Mouse (Mus musculus): Measurements from ENCODE around the gene Copg2. TPM values are rescaled to one million over a fixed set of nuclear protein-coding genes. Genes with fewer than 3 reads are reported as not detected.

Gene Copg2
- polyA plus RNA-seq (2017; shearing (Covaris generic)), result 10 to 100 TPM; 19.5 to 46.4 TPM

DNA sequence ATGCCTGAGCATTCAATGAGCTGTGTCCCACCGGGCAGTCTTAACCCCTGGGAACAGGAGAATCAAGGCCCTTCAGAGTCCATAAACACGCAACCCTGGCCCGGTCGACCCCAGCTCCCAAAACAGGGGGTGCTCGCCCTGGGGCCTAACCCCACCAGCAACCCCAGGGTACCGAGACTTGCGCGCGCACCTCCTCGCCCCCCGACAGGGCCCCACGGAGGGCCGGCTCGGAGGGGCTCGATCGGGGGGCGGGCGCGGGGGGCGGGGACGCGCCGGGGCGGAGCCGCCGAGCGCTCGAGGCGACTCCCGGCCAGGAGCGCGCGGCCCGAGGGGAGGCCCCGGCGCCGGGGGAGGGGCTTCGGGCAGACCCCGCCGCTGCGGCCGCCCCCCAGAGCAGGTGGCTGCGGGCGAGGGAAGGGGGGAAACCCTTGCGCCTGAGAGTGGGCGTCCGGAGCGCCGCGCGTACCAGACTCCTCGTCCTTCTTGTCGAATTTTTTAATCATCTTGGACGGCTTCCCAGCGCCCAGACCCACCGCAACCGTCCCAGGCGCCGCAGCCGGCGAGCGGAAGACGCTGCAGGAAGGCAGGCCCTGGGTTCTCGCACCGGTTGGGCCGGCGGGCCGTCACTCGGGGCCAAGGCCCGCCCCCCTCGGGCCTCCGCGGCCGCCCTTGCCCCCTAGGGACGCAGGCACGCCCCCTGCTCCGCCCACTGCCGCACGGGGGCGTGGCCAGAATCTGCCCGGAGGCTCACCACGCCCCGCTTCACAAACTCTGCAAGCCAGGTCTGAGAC lies at the start of gene Copg2:
TSS of gene Copg2 (minus strand) at position 600 of the 791 bp plus-strand sequence.
- ATAC-seq, result peak; percentile 98

DNA sequence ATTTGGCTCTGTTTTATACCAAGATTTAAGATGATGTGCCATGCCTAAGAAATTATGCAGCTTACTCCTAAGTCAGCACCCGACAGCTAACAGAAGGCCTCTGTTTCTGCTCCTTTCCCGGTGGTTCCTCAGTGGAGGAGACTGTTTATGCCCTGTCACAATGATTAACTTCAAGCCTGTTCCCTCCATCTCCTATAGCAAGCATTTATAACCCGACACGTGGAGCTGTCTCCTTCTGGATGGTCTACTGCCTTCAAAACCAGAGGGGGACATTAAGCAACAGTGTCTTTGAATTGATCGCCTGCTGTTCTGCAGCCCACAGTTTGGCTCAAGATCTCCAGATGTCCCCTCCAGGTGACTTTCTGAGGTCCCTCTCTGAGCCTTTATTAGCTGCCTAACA lies 42.7 kb upstream of the Copg2 start:
- ATAC-seq, result no peak

DNA sequence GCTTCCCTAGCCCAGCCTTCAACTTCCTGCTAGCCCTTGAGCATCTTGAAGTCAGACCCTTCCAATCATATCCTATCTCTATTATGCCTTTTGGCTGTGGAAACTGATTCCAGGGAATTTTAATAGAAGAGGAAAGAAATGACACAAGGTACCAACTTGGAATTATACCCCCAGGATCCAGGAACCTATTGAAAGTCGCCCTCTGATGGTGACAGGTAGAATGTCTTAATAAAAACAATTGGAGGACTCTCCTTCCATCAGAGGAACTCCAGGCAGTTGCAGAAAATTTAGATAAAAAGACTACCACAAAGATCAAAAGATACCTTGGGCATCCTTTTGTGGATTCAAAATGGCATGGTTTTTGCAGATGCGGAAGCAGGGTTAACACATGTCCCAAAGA lies 26.2 kb upstream of the Copg2 start:
- no peak for ATAC-seq

DNA sequence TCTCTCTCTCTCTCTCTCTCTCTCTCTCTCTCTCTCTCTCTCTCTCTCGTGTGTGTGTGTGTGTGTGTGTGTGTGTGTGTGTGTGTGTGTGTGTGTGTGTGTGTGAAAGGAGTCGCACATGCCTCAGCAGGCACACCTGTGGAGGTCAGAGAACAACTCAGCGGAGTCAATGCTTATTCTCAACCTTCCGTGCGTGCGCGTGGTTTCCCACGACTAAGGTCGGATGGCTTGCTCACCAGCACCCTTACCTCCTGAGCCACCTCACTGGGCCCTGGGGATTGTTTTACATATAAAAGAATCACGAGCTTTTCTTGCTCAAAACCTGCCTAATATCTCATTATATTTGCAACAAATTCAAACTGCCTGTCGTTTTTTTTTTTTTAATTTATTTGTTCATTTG lies 25.2 kb upstream of the Copg2 start:
- ATAC-seq, result no peak

DNA sequence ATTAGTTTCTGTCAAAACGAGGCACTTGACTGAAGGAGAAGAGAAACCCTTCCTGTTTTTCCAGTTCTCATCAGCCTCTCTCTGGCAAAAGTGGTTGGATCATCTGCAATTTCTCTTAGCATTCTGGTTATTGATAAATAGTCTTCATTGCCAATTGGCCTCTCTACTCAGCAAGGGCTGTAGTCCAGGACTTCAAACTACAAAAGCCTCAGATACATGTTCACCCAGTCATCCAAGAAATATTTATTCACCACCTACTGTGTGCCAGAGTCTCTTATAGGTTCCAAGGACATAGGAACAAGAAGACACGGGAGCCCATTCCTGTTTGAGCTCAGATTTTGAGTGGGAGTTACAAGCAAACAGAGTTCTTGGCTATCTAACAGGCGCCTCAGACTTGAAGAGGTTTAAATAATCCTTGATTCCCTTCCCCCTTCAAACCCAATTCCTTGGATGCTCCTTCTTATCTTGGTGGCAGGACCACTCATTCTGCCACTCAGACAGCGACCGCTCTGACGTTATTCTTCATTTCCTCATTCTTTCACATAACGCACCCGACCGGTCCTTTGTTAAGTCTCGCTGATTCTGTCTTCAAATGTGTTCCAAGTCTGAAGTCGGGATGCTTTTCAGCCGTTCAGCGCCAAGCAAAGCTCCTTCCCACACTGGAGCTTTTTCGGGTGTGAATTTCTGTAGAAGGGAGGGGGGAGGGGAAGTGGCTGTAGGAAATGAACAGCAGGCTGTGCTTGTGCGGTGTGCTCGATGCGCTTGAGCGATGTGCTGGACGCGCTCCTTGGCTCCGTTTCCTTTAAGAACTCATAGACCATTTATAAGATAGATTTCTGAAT lies 24.5 kb upstream of the Copg2 start:
- ATAC-seq, result no peak

DNA sequence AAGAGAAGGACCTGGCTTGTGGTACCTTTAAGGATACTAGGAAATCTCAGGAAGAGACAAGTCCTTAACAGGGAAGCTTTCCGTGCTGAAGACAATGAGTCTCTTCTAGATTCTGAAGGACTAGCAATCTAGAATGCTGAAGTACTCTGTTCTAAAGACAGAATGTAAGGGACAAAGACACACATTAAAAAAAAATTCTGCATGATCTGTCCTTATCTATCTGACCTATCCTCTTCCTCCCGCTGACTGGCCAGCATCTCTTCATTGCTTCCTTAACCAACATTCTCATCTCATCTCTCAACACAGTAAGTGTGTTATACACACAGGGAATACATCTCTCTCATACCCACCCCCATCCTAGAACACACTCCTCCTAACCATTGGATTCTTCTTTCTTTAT lies 18.9 kb upstream of the Copg2 start, which contains the start of gene Tsga13:
TSS of gene Tsga13 (minus strand) at position 101 of the 400 bp plus-strand sequence.
- no peak for ATAC-seq

DNA sequence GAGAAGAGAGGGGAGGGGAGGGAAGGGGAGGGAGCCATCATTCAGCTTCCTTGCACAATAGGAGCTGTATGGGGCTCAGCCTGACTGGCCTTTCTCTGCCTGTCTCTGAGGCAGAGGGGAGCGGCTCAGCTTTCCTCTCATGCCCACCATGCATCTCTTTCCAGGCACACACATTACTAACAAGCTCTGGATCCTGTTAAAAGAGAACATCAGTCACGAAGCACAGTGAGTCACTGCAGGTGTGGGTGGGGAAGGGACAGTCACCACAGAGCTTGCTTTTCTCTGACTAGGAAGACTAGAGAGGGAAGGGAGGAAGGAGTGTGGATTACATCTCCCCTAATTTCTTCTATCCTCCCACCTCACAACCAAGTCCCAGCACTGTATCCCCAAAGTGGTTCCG lies 11.4 kb upstream of the Copg2 start:
- ATAC-seq, result no peak

DNA sequence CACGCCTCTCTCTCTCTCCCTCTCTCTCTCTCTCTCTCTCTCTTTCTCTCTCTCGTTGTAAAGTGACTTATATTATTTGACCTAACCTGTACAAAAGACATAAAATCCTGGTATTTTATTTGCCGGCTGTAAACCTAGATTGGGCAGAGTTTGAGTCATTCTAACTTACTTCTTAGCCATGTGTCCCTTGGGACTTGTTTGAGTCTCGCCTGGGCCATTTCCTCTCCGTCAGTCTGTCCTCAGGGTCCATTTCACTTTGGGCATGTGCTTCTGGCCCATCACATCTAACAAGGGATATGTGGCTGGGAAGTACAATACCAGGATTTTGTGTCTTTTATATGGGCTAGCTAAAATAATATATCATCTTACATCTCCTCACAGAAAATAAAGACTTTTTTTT lies 8.3 kb upstream of the Copg2 start:
- no peak for ATAC-seq

DNA sequence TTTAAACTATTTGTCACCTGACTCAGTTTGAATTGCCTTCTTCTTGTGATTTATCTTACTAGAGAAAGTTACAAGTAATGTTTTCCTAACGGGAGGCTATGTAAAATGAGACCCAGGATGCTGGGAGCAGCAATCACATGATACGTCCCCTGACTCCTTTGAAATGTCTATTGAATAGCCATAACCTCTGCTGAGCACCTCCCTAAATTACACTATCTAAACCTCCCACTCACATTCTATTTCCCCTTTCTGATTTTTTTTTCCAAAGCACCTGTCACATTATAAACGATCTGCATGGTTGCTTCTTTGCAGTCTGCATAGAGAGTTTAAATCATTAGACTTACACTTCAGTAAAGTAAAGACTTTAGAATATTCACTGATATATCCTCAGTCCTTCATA lies 7.4 kb upstream of the Copg2 start:
- no peak for ATAC-seq

DNA sequence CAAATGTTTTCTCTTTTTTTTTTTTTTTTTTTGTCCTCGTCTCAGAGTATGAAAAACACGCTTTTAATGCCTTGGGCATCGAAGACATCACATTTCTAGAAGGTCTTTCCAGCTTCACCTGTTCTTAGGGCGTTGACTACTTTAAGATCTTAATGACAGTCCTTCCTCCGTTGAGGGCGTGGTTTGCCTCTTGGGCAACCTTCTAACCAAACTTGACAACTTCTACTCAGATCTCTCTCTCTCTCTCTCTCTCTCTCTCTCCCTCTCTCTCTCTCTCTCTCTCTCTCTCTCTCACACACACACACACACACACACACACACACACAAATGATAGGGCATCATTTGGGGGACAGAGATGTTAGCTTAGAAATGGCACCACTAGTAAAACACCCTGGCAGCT lies 926 bp upstream of the Copg2 start:
- ATAC-seq, result no peak

DNA sequence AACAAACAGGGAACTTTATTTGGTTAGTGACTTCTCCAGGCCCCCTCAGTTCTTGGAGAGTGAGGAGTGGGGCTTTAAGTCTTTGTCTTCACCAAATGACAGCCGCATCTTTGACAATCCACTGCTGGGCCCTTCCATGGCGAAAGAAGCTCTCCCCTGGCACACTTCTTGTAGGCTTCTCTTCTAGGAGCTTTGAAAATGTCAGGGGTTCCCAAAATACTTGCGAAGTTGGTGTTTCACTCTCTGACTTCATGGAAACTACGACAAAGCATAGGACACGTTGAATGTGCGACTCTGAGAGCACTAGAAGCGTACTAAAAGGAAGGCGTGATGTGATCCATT lies 363 bp upstream of the Copg2 start:
- peak; percentile 6 for ATAC-seq

DNA sequence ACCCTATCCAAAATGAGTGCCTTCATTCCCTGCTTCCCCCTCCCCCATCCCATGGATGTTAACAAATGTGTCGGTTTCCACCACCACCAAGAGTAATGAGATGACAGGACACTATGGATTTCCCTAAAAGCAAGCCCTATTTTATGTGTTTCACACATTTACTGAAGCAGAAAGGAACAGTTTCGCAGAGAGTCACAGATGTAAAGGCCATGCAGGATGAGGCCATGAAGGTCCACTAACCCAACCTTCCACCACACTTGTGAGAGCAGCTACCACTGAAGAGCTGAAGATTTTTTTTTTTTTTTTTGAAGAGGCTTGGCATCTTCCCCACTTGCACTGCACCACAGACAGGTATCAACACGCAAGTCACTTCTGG lies 787 bp downstream of the Copg2 start:
- no peak for ATAC-seq

DNA sequence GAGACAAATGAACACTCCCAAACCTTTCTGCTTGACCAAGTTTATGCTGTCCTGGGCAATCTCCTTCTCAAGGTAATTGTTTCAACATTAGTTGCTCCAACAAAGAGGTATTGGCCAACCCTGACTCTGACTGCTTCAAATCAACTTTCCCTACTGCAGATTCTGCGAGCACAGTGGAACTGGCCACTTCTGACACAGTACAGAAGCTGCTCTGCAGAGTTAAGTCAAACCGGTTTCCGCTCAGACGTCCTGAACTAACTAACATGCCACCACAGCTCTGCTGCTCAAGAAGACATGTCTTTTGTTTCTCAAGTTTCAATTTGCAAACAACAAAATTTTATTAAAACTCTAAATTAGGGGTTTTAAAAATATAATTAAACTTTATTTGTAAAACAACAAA lies 3.5 kb downstream of the Copg2 start:
- ATAC-seq, result no peak

DNA sequence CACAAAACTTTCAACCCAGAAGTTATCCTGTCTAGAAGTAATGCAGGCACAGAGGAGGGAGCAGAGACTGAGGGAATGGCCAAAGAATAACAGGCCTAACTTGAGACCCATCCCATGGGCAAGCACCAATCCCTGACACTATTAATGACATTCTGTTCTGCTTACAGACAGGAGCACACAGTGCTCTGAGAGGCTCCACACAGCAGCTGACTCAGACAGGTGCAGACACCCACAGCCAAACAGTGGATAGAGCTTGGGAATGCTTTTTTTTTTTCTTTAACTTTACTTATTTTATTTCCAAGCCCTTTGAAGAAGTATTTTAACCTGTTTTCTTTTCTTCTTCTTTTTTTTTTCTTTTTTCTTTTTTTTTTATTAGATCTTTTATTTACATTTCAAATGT lies 4.8 kb downstream of the Copg2 start:
- no peak for ATAC-seq

DNA sequence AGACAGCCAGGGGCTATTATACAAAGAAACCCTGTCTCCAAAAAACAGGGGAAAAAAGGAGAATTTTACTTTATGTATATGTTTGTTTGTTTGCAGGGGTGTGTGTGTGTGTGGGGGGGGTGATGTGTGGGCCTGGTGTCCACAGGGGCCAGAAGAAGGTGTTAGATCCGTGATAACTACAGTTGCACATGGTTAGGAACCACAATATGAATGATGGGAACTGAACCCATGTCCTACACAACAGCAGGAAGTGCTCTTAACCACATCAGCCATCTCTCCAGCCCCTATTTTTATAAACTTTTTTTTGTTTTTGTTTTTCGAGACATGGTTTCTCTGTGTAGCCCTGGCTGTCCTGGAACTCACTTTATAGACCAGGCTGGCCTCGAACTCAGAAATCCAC lies 11.7 kb downstream of the Copg2 start:
- no peak for ATAC-seq

DNA sequence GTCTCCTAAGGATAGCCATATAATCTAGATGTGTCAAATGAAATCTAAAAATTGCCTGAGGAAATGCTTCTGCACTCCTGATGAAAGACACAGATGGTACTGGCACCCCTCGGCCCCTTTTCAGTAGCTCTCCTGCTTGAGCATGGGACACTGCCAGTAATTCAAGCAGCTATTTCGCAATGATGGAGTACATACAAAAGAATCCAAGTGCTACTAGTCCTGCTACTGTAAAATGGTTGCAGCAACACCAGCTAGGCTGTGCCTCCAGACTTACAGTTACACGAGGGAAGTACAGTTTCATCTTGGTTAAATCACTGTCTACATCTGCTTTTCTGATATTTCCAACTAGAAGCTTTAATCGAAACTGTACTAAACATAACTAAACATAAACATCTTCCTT lies 13.1 kb downstream of the Copg2 start:
- ATAC-seq, result no peak

DNA sequence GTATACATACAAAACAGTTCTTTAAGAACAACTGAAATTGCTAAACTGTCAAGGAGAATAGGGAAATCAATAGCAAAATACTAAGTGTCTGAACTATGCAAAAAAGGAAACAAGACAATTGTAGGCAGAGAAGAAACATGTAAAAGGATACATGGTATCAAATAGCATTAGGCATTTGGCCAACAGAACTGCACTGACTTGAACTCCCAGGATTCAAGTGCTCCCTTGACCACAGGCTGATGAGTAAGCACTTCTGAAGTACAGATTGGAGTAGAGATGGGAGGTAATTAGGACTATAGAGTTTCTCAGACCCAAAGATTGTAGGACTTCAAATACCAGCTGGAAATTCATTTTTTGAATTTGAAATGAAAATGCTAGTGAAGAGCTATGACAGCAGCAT lies 19.9 kb downstream of the Copg2 start:
- ATAC-seq, result no peak

DNA sequence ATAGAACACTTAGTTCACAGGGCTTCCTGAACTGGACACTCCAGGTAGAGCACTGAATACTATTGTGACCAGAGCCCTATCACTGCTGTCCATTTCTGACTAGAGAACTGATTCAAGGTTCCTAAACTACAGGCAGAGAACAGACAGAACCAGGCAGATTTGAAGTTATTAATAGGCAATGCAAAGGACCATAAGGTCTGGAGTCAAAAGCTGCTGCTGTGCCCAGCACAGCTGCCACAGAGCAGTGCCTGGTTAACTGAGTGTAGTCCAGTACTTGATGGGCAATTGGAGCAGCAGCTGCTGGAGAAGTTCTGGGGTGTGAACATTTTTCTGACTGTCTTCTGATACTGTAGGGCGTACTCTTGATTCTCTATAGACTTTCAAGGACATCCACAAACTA lies 30.1 kb downstream of the Copg2 start:
- no peak for ATAC-seq

DNA sequence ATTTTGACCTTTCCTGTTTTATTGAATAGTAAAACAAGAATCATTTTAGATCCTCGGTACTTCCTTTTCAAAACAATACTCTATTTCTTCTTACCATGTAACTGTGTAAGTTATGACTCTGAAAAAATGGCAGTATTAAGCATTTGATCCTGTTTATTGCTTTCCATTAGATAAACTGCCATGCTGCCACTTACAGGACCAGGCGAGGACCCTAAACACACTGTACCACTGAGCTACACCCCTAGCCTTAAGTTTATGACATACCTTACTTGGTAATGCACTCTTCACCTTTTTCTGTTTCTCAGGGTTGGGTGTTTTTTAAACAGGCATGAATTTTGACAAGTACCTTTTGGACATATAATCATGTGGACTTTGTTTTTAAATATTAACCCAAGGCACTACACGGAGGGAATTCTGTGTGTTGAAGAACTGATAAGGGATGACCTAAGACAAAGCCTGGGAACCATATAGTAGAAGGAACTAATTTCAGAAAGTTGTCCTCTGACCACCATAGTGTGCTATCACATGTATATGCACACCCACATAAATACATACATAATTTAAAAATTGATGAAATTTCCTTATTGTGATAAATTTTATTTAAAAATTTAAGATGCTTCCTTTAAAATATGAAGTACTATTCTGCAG lies 31.4 kb downstream of the Copg2 start:
- ATAC-seq, result no peak

DNA sequence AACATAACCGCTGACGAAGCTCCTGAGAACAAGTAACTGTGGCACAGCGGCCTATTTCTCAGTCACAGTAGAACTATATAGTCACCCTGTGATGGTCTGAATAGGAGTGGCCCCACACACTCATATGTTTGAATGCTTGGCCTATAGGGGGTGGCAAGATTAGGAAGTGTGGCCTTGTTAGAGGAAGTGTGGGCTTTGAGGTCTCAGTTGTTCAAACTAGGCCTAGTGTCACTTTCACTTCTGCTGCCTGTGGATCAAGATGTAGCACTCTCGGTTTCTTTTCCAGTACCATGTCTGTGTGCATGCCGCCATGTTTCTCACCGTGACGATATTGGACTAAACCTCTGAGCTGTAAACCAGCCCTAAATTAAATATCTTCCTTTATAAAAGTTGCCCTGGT lies 40.6 kb downstream of the Copg2 start:
- ATAC-seq, result no peak

DNA sequence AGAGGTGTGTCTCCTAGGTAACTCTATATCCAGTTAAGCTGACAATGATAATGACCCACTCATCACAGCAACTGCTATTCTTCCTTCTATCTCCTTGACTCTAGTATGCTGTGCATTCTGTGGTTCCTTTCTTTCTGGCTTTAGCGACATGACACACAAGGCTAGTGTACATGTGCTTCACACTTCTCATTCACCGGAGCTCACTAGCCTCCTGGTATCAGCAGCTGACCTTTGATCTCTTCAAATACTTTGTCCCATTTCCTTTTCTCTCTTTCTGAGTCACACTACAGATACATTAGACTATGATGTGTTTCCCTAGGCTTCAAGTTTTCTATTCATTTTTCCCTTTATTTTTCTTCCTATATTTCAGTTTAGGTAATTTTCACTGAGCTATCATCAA lies 41.4 kb downstream of the Copg2 start:
- ATAC-seq, result no peak

DNA sequence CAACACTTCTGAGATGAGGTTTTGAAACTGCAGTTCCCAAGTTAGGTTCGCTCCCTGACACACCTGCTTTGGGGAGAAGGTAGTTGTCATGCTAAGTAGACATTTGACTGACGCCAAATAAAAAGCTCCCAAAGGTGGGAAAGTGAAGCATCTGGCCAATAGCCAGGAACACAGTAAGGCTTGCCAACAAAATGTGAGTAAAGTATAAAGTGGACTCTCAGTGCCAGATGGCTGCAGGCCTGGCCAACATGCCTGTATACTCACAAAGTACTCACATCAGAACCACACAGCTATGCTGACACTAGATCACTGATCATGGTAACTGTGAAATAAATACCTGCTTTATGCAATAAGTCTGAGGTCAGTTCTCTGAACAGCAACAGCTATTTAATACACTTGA lies 46.8 kb downstream of the Copg2 start:
- ATAC-seq, result no peak

DNA sequence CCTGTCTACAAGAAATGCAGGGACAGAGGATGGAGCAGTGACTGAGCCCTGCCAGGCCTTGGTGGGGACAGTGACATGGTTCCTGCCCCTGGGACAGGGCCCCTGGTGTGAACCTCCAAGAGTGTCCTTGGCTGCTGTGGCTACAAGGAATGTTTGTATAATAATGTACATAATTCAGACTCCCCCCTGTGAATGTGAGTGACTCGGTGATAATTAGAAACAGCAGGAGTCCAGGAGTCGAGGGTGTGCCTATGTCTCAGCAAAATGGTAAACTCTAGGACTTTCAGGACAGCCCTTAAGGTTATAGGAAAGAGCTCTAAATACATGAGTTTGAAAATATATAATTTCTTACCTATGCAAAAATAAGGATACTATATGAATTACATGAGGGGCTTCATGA lies 64.4 kb downstream of the Copg2 start:
- ATAC-seq, result no peak

DNA sequence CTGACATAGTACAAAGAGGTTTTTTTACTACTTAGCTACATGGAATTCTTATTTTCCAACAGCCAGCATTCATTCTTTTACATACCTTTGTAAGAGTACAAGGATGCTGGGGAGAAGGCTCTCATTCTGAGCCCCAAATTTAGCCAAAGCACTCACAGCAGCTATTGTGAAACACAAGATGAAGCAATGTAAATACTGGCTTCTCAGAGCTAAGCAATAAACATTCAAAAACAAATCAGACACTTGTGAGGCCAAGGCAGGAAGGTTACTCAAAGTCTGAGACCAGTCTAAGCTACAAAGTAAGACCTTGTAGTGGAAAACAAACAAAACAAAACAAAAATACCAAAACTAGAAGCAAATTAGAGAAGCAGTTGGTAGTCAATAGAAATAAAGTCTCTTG lies 83.0 kb downstream of the Copg2 start:
- no peak for ATAC-seq

Data from CD4-positive, CD25-positive, alpha-beta regulatory T cell, adult 4 months (primary cell).